Mouse (Mus musculus): ENCODE measurements around the gene Hnf4a.

GRCm38 (mm10) chr2:163593636-163594282 lies 87.2 kb downstream of the Hnf4a start:
- TF ChIP-seq POLR2A (IDR thresholded peaks at IDR 0.05; ENCODE audit: low read depth, low read length) (no peak), CTCF (conservative IDR thresholded peaks at IDR 0.05; ENCODE audit: insufficient read depth, insufficient read length, low read depth, low read length) (no peak)

All from kidney, adult 2 months (tissue).